Mouse (Mus musculus): ENCODE results near the gene Atp8b2. TPM values are rescaled to one million over a fixed set of nuclear protein-coding genes. Genes with fewer than 3 reads are reported as not detected.
A peak's percentile ranks its signal among the peaks of the same experiment; 100 is the strongest.

The Atp8b2 gene
- polyA plus RNA-seq, 1 experiment = 21.9 TPM

DNA sequence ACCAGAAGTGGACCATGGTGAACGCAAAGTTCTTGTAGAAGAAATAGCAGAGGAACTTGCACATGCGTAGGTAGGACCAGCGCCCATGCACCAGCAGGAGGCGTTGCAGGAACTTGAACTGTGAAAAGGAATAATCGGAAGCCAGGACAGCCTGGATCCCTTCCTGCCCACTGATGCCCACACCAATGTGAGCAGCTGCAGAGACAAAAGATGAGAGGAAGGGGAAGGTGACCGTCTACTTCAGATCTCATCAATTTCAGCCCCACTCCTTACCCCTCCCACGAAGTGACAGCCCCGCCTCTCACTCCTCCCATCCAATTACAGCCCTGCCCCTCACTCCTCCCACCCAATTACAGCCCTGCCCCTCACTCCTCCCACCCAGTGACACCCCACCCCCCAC is 18.3 kb downstream of the Atp8b2 start:
- Histone ChIP-seq H3K4me1 (ENCODE audit: control insufficient read depth, insufficient read depth, low read length) (no peaks in the 10 kb centered on the region), H3K4me3 (ENCODE audit: insufficient read depth, low read depth, low read length) (no peak overlapping the region), H3K36me3 (ENCODE audit: control insufficient read depth, insufficient read depth, low read length) (no peaks in the 10 kb centered on the region), H3K27ac (ENCODE audit: insufficient read depth, low read depth, low read length) (no peak overlapping the region), H3K27me3 (replicated peaks; ENCODE audit: control insufficient read depth, insufficient read depth, low read length) (no peaks in the 10 kb centered on the region)
- TF ChIP-seq POLR2A (IDR thresholded peaks at IDR 0.05; ENCODE audit: low read depth, low read length) (no peak), CTCF (conservative IDR thresholded peaks at IDR 0.05; ENCODE audit: insufficient read depth, insufficient read length, low read depth, low read length) (no peak)
- WGBS = 76% methylated on average over 8 of the region's 8 CpGs
- no peak for DNase-seq

DNA sequence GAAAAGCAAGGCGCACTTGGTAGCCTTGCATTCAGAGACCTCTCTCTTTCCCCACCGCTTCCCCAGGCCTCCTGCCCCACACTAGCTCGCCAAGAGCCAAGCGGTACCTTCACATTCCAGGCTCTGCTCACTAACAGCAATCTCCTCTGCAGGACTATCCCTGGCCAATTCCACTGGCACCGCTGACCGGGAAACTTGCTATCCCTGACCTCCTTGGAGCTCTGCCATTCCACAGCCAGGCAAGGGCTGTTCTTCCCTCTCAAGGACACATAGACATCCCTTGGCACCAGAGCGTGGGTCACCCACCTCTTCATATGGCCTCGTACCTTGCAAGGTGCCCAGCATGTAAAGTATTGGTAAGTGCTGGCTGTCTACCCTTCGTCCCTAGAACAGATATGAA is 20.4 kb downstream of the Atp8b2 start:
- Histone ChIP-seq H3K4me1 (ENCODE audit: control insufficient read depth, insufficient read depth, low read length) (no peaks in the 10 kb centered on the region), H3K36me3 (ENCODE audit: control insufficient read depth, insufficient read depth, low read length) (no peaks in the 10 kb centered on the region), H3K27ac (ENCODE audit: insufficient read depth, low read depth, low read length) (no peak overlapping the region), H3K27me3 (replicated peaks; ENCODE audit: control insufficient read depth, insufficient read depth, low read length) (no peaks in the 10 kb centered on the region), H3K4me3 (ENCODE audit: insufficient read depth, low read depth, low read length) (no peak overlapping the region)
- no peak for DNase-seq
- TF ChIP-seq POLR2A (IDR thresholded peaks at IDR 0.05; ENCODE audit: low read depth, low read length) (no peak), CTCF (conservative IDR thresholded peaks at IDR 0.05; ENCODE audit: insufficient read depth, insufficient read length, low read depth, low read length) (no peak)
- WGBS = 77% methylated on average over 9 of the region's 9 CpGs

DNA sequence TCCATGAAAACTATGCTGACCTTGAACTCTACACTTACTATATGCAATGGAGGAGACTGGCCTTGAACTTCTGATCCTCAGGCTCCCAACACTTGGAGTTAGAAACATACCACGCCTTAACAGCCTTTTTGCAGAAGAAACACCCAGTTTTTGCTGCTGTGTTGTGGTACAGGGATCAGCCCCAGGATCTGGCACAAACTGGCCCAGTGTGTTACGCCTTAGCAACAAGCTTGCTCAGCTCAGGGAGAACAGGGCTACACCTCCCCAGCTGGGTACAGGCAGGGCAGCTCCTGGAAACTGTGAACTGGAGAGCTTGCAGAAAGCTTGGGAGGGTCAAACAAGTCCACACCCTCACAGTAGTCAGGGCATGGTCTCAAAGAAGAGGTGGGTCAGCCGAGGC is 26.8 kb downstream of the Atp8b2 start:
- 95% methylated on average over 3 of the region's 3 CpGs for WGBS
- DNase-seq = no peak
- H3K4me3 ChIP-seq (ENCODE audit: insufficient read depth, low read depth, low read length) = no peak overlapping the region
- no peaks in the 10 kb centered on the region for H3K4me1 ChIP-seq (ENCODE audit: control insufficient read depth, insufficient read depth, low read length)
- H3K27me3 ChIP-seq (replicated peaks; ENCODE audit: control insufficient read depth, insufficient read depth, low read length) = no peaks in the 10 kb centered on the region
- no peak overlapping the region for H3K27ac ChIP-seq (ENCODE audit: insufficient read depth, low read depth, low read length)
- H3K36me3 ChIP-seq (ENCODE audit: control insufficient read depth, insufficient read depth, low read length) = no peaks in the 10 kb centered on the region
- TF ChIP-seq CTCF (conservative IDR thresholded peaks at IDR 0.05; ENCODE audit: insufficient read depth, insufficient read length, low read depth, low read length) (no peak), POLR2A (IDR thresholded peaks at IDR 0.05; ENCODE audit: low read depth, low read length) (no peak)

DNA sequence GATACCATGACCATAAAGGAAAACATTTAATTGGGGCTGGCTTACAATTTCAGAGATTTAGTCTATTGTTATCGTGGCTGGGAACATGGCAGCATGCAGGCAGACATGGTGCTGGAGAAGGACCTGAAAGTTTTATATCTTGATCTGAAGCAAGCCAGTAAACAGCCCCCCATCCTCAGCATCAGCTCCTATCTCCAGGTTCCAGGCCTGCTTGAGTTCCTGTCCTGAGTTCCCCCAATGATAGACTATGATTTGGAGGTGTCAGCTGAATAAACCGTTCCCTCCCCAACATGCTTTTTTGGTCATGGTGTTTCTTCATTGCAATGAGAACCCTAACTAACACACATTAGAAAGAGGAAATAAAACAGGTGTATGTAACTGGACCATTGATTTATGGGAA is 30.4 kb downstream of the Atp8b2 start:
- no peak for TF ChIP-seq CTCF (conservative IDR thresholded peaks at IDR 0.05; ENCODE audit: insufficient read depth, insufficient read length, low read depth, low read length)
- no peak for TF ChIP-seq POLR2A (IDR thresholded peaks at IDR 0.05; ENCODE audit: low read depth, low read length)
- Histone ChIP-seq H3K27ac (ENCODE audit: insufficient read depth, low read depth, low read length) (no peak overlapping the region), H3K4me1 (ENCODE audit: control insufficient read depth, insufficient read depth, low read length) (no peaks in the 10 kb centered on the region), H3K4me3 (ENCODE audit: insufficient read depth, low read depth, low read length) (no peak overlapping the region), H3K27me3 (replicated peaks; ENCODE audit: control insufficient read depth, insufficient read depth, low read length) (no peaks in the 10 kb centered on the region), H3K36me3 (ENCODE audit: control insufficient read depth, insufficient read depth, low read length) (no peaks in the 10 kb centered on the region)
- no peak for DNase-seq
- WGBS = 98% methylated on average over 2 of the region's 2 CpGs

DNA sequence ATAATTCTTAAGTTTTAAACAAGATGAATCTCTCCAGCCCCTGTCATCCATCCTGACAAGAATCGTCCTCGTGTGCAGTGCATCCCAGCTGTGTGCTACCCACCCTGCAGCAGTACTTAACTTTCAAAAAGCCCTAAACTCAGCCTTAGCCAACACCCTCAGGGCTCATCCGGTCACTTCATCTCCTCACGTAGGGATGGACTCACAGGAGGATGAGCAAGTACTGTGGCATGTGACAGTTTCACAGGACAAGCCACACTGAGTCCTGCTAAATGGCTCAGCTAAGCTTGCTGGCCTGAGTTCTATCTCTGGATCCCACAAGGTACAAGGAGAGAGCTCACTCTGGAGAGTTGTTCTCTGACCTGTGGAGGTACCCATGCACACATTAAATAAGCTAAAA is 34.4 kb downstream of the Atp8b2 start:
- H3K4me1 ChIP-seq (ENCODE audit: control insufficient read depth, insufficient read depth, low read length) = no peaks in the 10 kb centered on the region
- no peak for TF ChIP-seq POLR2A (IDR thresholded peaks at IDR 0.05; ENCODE audit: low read depth, low read length)
- TF ChIP-seq CTCF (conservative IDR thresholded peaks at IDR 0.05; ENCODE audit: insufficient read depth, insufficient read length, low read depth, low read length) = no peak
- H3K36me3 ChIP-seq (ENCODE audit: control insufficient read depth, insufficient read depth, low read length) = no peaks in the 10 kb centered on the region
- no peaks in the 10 kb centered on the region for H3K27me3 ChIP-seq (replicated peaks; ENCODE audit: control insufficient read depth, insufficient read depth, low read length)
- H3K27ac ChIP-seq (ENCODE audit: insufficient read depth, low read depth, low read length) = no peak overlapping the region
- H3K4me3 ChIP-seq (ENCODE audit: insufficient read depth, low read depth, low read length) = no peak overlapping the region
- WGBS = 48% methylated on average over 4 of the region's 4 CpGs
- DNase-seq = no peak

DNA sequence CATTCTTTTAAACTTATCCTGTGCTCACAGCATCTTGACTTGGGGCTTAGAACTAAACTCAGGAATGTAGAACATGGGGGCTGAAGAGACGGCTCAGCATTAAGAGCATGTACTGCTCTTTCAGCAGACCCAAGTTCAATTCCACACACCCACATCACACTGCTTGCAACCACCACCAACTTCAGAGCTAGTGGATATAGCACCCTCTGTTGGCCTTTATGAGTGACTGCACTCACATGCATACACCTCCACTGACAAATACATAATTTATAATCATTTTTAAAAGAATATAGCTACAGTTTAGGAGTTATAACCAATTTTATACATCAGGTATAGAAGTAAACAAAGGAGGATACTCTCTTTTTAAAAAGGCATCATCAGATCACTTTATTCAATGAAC is 36.9 kb downstream of the Atp8b2 start:
- WGBS = 95% methylated on average over 1 of the region's 1 CpGs
- H3K27ac ChIP-seq (ENCODE audit: insufficient read depth, low read depth, low read length) = no peak overlapping the region
- DNase-seq = no peak
- no peaks in the 10 kb centered on the region for H3K27me3 ChIP-seq (replicated peaks; ENCODE audit: control insufficient read depth, insufficient read depth, low read length)
- H3K4me3 ChIP-seq (ENCODE audit: insufficient read depth, low read depth, low read length) = no peak overlapping the region
- TF ChIP-seq CTCF (conservative IDR thresholded peaks at IDR 0.05; ENCODE audit: insufficient read depth, insufficient read length, low read depth, low read length) (peak; percentile 40; the same call in 1 of the 2 replicates), POLR2A (IDR thresholded peaks at IDR 0.05; ENCODE audit: low read depth, low read length) (no peak)
- no peaks in the 10 kb centered on the region for H3K36me3 ChIP-seq (ENCODE audit: control insufficient read depth, insufficient read depth, low read length)
- H3K4me1 ChIP-seq (ENCODE audit: control insufficient read depth, insufficient read depth, low read length) = no peaks in the 10 kb centered on the region

DNA sequence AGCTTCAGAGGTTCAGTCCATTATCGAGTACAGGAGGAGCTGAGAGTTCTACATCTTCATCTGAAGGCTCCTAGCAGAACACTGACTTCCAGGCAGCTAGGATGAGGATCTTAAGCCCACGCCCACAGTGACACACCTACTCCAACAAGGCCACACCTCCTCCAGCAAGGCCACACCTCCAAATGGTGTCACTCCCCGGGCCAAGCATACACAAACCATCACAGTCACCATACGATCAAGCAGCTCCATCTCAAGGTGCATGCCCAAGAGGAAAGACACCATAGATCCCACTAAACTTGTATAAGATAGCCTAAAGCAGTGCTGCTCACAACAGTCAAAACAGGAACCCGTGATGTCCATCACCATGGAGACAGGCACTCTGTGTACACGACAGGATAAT is 42.6 kb downstream of the Atp8b2 start:
- DNase-seq = no peak
- H3K36me3 ChIP-seq (ENCODE audit: control insufficient read depth, insufficient read depth, low read length) = no peaks in the 10 kb centered on the region
- no peak for TF ChIP-seq CTCF (conservative IDR thresholded peaks at IDR 0.05; ENCODE audit: insufficient read depth, insufficient read length, low read depth, low read length)
- no peak for TF ChIP-seq POLR2A (IDR thresholded peaks at IDR 0.05; ENCODE audit: low read depth, low read length)
- H3K27ac ChIP-seq (ENCODE audit: insufficient read depth, low read depth, low read length) = no peak overlapping the region
- no peaks in the 10 kb centered on the region for H3K4me1 ChIP-seq (ENCODE audit: control insufficient read depth, insufficient read depth, low read length)
- whole genome bisulfite sequencing = 67% methylated on average over 6 of the region's 6 CpGs
- H3K4me3 ChIP-seq (ENCODE audit: insufficient read depth, low read depth, low read length) = no peak overlapping the region
- no peaks in the 10 kb centered on the region for H3K27me3 ChIP-seq (replicated peaks; ENCODE audit: control insufficient read depth, insufficient read depth, low read length)

DNA sequence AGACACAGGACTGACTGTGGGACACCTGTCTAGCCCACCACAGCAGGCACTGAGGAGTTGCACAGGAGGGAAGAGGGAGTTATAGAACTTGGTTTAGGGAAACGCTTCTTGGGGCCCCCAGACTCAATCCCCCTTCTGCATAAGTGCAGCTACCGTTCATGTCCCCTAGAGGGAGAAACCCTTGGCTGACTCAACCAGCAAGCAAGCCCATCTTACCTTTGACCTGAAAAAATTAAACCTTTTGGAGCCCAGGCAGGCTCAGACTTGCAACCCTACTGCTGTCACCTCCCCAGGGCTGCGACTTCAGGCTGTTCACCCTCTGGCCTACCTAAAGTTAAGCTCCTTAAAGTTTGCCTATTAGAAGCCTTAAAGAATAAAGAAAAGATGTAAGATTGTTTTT is 45.9 kb downstream of the Atp8b2 start:
- Histone ChIP-seq H3K4me3 (ENCODE audit: insufficient read depth, low read depth, low read length) (no peak overlapping the region), H3K4me1 (ENCODE audit: control insufficient read depth, insufficient read depth, low read length) (0 out of 2 replicates have a peak, but pooled peaks cover 2% of the 10 kb centered on the region), H3K27me3 (replicated peaks; ENCODE audit: control insufficient read depth, insufficient read depth, low read length) (no peaks in the 10 kb centered on the region), H3K36me3 (ENCODE audit: control insufficient read depth, insufficient read depth, low read length) (no peaks in the 10 kb centered on the region), H3K27ac (ENCODE audit: insufficient read depth, low read depth, low read length) (no peak overlapping the region)
- TF ChIP-seq CTCF (conservative IDR thresholded peaks at IDR 0.05; ENCODE audit: insufficient read depth, insufficient read length, low read depth, low read length) (no peak), POLR2A (IDR thresholded peaks at IDR 0.05; ENCODE audit: low read depth, low read length) (no peak)
- WGBS = 61% methylated on average over 3 of the region's 3 CpGs
- DNase-seq = no peak
